Mouse (Mus musculus) embryonic facial prominence, embryonic 13.5 days (tissue): ENCODE measurements around the gene Rad51b. TPM values are rescaled to one million over a fixed set of nuclear protein-coding genes. Genes with fewer than 3 reads are reported as not detected.

Experiments used
- ATAC-seq: fragments of 200-750 bp; cut with Nextera tagmentation; 2 replicates; pipeline ENCODE4 v1.8.0; 2017; ENCODE audit warnings: low read depth; ENCODE audit not compliant: insufficient number of reproducible peaks, insufficient read depth, low FRiP score, low TSS enrichment
- H3K27ac ChIP-seq: fragments of 300-500 bp; sonication (generic); 2 replicates; pipeline ENCODE4 v1.5.1; 2015; ENCODE audit warnings: moderate library complexity, mild to moderate bottlenecking, inconsistent platforms
- H3K27me3 ChIP-seq: fragments of 300-500 bp; sonication (generic); 2 replicates; pipeline ENCODE4 v1.6.1; 2015; ENCODE audit warnings: mild to moderate bottlenecking, inconsistent platforms
- H3K36me3 ChIP-seq: fragments of 300-500 bp; sonication (generic); 2 replicates; pipeline ENCODE4 v1.6.1; 2015; ENCODE audit warnings: mild to moderate bottlenecking, inconsistent platforms
- H3K4me1 ChIP-seq: fragments of 300-500 bp; sonication (generic); 2 replicates; pipeline ENCODE4 v1.6.1; 2015; ENCODE audit warnings: inconsistent platforms
- H3K4me2 ChIP-seq: fragments of 300-500 bp; sonication (generic); 2 replicates; pipeline ENCODE4 v1.6.1; 2015; ENCODE audit warnings: moderate library complexity, mild to moderate bottlenecking, inconsistent platforms
- H3K4me3 ChIP-seq: fragments of 300-500 bp; sonication (generic); 2 replicates; pipeline ENCODE4 v1.5.1; 2015; ENCODE audit warnings: mild to moderate bottlenecking, inconsistent platforms
- H3K9ac ChIP-seq: fragments of 300-500 bp; sonication (generic); 2 replicates; pipeline ENCODE4 v1.6.1; 2015; ENCODE audit warnings: mild to moderate bottlenecking, inconsistent platforms
- H3K9me3 ChIP-seq: fragments of 300-500 bp; sonication (generic); 2 replicates; pipeline ENCODE4 v1.6.1; 2016; ENCODE audit warnings: inconsistent platforms
- WGBS: fragments of 180-500 bp; shearing (Covaris S2); methylation state at CpG from one replicate; pipeline ENCODE4 v1.1.7; 2015; ENCODE audit warnings: mixed read lengths; 5-methylcytosine and 5-hydroxymethylcytosine counted together
- polyA plus RNA-seq: library from polyadenylated mRNA; unstranded; fragments of >200 nt; fragmentation: Nextera tagmentation; extraction: Ambion mirVana; gene quantifications from 2 replicates; pipeline ENCODE4 v1.2.1, GENCODE M21; 2015

The Rad51b gene
- polyA plus RNA-seq, 1 experiment from 2014 or later: 8.8 TPM

DNA sequence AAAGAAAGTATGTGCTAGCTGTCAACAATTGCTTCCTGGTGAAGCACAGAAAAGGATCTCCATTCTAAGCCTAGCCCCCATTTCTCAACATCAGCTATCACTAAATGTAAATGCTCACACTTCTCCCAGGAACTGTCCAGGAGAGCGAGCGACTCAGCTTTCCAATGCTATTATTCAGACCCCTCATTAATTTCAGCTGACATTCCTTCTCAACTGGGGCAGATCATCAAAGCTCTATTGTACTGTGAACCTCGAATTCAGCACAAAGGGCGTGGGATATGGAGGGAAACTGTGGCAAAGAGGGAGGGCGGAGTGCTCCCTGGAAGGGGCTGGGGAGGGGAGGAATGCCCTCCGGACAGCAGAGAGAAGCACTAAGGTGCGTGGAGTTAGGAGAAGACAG is 528.8 kb downstream of the Rad51b start:
- Histone ChIP-seq H3K27me3 (no peaks in the 10 kb centered on the region), H3K9me3 (no peaks in the 10 kb centered on the region), H3K4me3 (no peak overlapping the region), H3K36me3 (no peaks in the 10 kb centered on the region), H3K4me1 (peaks cover 22% of the 10 kb centered on the region), H3K4me2 (no peak overlapping the region), H3K27ac (no peak overlapping the region), H3K9ac (no peak overlapping the region)
- ATAC-seq: no peak
- 43% methylated on average over 7 of the region's 7 CpGs for WGBS

DNA sequence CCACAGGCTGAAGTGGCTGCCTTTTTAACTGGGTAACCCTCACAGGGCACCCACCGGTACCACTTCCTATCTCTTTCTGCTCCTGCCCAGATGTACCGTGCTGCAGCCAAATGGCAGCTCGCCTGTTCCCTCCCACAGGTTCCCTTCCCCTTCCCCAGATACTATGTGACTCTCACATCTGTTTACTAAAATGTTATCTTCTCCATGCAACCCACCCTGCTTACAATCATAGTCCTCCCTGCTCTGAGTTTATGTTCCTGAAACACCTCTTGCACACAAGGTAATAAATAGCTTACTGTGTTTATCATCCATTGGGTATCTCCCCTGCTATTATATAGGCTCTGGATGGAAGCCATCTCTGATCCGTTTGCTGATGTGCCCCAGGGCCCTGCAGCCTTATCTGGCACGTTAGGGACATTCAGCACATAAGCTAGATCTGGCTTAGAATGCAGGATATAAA is 530.2 kb downstream of the Rad51b start:
- Histone ChIP-seq H3K27me3 (no peaks in the 10 kb centered on the region), H3K36me3 (no peaks in the 10 kb centered on the region), H3K4me3 (no peak overlapping the region), H3K9ac (no peak overlapping the region), H3K27ac (no peak overlapping the region), H3K4me1 (peaks cover 11% of the 10 kb centered on the region), H3K4me2 (no peak overlapping the region), H3K9me3 (no peaks in the 10 kb centered on the region)
- WGBS: 58% methylated on average over 5 of the region's 5 CpGs
- ATAC-seq: no peak

DNA sequence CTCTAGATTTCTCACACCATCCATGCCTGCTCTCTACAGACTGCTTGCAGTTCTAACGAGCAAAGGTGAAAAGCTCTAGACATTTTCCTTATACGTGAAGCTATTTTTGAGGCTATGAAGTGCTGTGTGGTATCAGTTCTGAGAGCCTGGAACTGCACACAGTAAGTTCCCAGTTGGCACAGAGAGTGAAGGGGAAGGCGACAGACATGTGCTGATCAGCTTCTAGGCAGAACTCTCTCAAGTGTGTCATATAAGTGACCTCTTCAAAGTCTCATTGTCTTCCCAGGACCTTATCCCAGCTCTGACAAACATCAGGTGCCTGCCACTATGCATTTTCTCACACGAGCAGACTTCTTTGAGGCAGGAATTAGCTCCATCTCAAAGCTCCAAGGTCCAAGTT is 530.7 kb downstream of the Rad51b start:
- Histone ChIP-seq H3K27ac (no peak overlapping the region), H3K4me1 (peaks cover 7% of the 10 kb centered on the region), H3K27me3 (no peaks in the 10 kb centered on the region), H3K4me3 (no peak overlapping the region), H3K4me2 (no peak overlapping the region), H3K9ac (no peak overlapping the region), H3K9me3 (no peaks in the 10 kb centered on the region), H3K36me3 (no peaks in the 10 kb centered on the region)
- ATAC-seq: no peak
- 76% methylated on average over 4 of the region's 4 CpGs for WGBS

DNA sequence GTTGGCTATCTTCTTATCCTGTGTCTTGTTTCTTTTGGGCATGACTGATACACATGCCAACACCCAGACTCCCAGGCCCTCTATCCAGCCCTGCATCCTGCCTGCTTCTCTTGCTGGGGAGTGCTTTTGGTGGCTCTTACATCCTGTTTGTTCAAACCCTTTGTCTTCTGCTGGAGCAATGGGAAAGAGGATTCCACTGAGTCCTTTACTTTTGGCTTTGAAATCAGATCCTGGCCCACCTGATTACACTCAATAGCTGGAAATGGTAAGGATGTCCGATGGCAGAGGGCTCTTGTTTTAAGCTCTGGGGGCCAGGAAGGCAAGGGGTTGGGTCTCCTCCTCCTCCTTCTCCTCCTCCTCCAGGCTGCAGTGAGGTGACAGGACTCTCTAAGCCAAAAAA is 533.6 kb downstream of the Rad51b start:
- no peak overlapping the region for H3K4me2 ChIP-seq
- 18% methylated on average over 1 of the region's 1 CpGs for WGBS
- no peaks in the 10 kb centered on the region for H3K9me3 ChIP-seq
- peaks cover 7% of the 10 kb centered on the region for H3K4me1 ChIP-seq
- no peak for ATAC-seq
- no peak overlapping the region for H3K9ac ChIP-seq
- H3K27me3 ChIP-seq: no peaks in the 10 kb centered on the region
- no peak overlapping the region for H3K4me3 ChIP-seq
- H3K36me3 ChIP-seq: no peaks in the 10 kb centered on the region
- H3K27ac ChIP-seq: 0 out of 2 replicates have a peak overlapping the region, but pooled peaks have one; percentile 22

DNA sequence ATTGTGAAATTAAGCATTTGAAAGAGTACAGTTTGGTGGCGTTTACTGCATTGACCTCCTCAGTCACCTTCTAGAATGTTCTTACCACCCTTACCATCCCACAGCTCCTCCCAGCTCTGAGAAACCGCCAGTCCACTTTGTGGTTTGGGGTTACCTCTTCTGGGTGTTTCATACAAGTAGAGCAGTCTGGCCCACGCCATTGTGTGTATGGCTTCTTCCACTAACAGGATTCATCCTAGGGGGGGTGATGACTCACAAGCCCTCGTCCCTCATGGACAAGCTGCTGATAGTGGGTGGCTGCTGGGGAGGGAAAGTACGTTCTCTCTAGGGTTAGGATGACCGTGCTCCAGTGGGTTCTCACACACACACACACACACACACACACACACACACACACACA is 535.5 kb downstream of the Rad51b start:
- Histone ChIP-seq H3K9me3 (no peaks in the 10 kb centered on the region), H3K9ac (no peak overlapping the region), H3K4me1 (0 out of 2 replicates have a peak, but pooled peaks cover under 1% of the 10 kb centered on the region), H3K4me3 (no peak overlapping the region), H3K27me3 (no peaks in the 10 kb centered on the region), H3K4me2 (no peak overlapping the region), H3K27ac (no peak overlapping the region), H3K36me3 (no peaks in the 10 kb centered on the region)
- 92% methylated on average over 6 of the region's 6 CpGs for WGBS
- ATAC-seq: no peak

DNA sequence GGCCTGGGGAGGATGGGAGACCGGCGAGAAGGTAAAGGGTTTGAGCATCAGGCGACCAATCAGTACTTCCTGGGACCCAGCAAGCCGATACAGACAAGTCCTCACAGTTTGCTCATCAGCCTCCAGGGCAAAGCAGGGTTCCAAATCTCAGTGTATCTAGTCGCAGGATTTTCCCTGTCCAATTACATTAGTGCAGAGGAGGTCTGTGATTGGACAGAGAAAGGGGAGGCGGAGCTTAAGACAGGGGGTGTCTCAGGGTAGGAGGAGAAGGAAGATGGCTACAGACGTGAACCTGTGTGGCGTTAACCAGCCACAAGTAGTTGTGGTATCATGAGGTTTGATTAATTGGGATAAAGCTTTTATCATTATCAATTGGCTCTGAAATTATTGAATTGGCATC is 538.4 kb downstream of the Rad51b start:
- ATAC-seq: no peak
- Histone ChIP-seq H3K9me3 (no peaks in the 10 kb centered on the region), H3K36me3 (no peaks in the 10 kb centered on the region), H3K9ac (no peak overlapping the region), H3K4me1 (peaks cover 30% of the 10 kb centered on the region), H3K4me3 (no peak overlapping the region), H3K27ac (no peak overlapping the region), H3K27me3 (no peaks in the 10 kb centered on the region), H3K4me2 (no peak overlapping the region)
- WGBS: 88% methylated on average over 8 of the region's 8 CpGs

DNA sequence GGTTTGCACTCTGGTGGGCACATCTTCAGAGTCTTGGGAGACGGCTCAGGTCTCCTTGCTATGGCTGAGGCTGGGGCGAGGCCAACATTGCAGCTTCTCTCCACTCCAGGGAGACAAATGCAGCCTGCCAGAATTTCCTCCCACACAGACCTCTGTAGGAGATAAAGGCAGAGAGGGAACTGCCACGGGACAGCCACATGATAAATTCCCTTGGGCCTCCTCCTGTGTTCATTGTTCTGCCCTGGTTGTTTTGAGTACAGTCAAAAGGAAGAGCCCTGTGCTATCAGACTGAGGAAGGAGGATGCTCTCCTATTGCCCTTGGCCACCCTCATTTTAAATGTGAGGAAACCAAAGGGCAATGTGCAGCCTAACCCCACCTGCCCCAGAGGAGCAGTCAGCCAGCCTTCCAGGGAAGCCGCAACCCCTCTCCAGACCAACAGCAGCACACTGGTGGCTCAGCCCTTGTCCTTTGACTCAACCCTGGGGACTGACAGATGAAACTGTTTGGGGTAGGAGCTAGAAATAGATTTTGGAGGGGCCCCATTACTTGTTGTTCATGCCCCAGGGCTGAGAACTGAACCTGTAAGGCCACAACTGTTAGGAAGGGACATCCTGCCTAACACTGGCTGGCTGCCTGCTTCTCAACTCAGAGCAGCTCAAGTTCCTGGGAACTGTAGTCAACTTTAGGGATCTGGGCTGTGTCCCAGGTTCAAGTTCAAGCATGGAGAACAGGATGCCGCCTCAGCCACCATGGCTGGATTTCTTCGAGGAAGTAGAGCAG is 541.3 kb downstream of the Rad51b start:
- Histone ChIP-seq H3K36me3 (no peaks in the 10 kb centered on the region), H3K9me3 (no peaks in the 10 kb centered on the region), H3K27me3 (no peaks in the 10 kb centered on the region), H3K4me3 (no peak overlapping the region), H3K27ac (peak overlapping the region; percentile 78), H3K9ac (0 out of 2 replicates have a peak overlapping the region, but pooled peaks have one; percentile 27), H3K4me2 (no peak overlapping the region), H3K4me1 (peaks cover 57% of the 10 kb centered on the region)
- ATAC-seq: no peak
- WGBS: 56% methylated on average over 6 of the region's 6 CpGs

DNA sequence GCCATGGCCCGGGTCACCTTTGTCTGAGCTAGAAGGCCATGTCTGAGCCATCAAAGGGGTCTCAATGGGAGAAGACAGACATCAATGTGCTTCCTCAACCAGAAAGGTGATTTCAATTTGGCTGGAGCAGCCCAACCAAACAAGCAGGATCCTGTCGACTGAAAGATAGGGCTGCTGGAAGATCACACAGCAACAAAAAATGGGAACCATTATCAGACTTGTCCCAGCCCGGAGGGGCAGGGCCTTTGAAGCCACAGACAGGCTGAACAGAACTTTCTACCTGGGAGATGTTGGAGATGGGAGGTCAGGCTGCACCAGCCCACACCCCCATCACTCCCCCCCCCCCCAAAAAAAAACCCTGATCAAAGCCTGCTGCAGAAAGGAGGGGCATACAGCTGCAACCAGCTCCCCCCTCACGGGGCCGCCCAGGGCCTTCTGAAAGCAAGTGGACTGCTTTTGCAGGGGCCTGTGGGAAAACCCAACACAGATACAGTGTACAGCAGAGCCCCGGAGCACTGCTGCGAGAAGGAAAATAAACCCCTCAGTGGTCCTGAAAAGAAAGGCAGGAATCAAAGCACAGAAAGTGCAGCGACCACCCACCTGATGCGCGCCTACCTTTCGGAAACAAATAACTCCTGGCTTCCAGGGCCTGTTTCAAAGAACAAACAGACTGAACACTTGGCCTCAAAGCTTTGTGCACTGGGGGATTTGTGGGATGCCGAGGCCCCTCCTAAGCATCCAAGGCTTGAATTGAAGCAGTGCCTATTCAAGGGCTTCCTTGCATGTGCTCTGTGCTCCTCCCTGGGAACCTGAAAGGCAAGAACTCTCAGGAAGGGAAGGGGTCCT is 542.2 kb downstream of the Rad51b start:
- WGBS: 39% methylated on average over 12 of the region's 12 CpGs
- Histone ChIP-seq H3K4me2 (no peak overlapping the region), H3K27ac (peak overlapping the region; percentile 78), H3K36me3 (no peaks in the 10 kb centered on the region), H3K4me3 (no peak overlapping the region), H3K9ac (peak overlapping the region; percentile 27; the same call in 1 of the 2 replicates), H3K4me1 (peaks cover 66% of the 10 kb centered on the region), H3K27me3 (no peaks in the 10 kb centered on the region), H3K9me3 (no peaks in the 10 kb centered on the region)
- ATAC-seq: no peak

DNA sequence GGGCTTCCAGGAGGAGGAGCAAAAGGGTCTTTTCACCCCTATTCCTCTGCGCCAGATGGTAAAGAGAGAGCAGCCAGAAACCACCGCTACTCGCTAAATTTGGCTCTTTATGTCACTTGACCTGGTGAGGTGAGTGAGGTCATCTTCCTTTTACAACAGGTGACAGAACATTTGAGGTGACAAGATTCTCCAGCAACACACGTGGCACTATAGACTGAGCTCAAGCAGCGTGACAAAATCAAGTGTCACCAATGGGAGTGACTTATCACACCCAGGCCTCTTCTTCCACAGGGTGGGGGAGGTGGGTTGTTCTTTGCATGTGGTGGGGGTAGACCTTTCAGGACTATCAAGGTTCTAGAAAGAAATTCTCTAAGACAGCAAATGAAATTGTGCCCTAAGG is 543.4 kb downstream of the Rad51b start:
- ATAC-seq: no peak
- whole genome bisulfite sequencing: 70% methylated on average over 5 of the region's 5 CpGs
- H3K27ac ChIP-seq: peak overlapping the region; percentile 78; the same call in 1 of the 2 replicates
- no peak overlapping the region for H3K9ac ChIP-seq
- no peaks in the 10 kb centered on the region for H3K27me3 ChIP-seq
- H3K36me3 ChIP-seq: no peaks in the 10 kb centered on the region
- H3K4me3 ChIP-seq: no peak overlapping the region
- H3K4me1 ChIP-seq: peaks cover 76% of the 10 kb centered on the region
- H3K9me3 ChIP-seq: no peaks in the 10 kb centered on the region
- no peak overlapping the region for H3K4me2 ChIP-seq

DNA sequence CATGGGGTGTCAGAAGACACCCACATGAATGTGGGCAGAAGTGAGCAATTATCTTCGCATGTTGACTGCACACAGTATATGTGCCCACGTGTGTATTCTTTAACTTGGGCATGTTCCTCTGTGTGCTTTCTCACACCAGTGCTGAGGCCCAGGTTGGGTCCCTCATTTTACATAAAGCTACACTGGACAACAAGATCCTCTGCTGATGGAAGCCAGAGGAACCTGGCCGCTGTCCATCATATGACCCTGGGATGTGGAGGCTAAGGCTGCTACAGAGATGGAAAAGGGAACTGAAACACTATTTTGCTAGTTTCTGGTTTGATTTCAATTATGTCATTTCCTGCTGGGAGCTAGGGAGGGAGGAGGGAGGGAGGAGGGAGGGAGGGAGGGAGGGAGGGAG is 544.2 kb downstream of the Rad51b start:
- H3K36me3 ChIP-seq: no peaks in the 10 kb centered on the region
- peak overlapping the region; percentile 78 for H3K27ac ChIP-seq
- H3K27me3 ChIP-seq: no peaks in the 10 kb centered on the region
- WGBS: 73% methylated on average over 3 of the region's 3 CpGs
- H3K4me3 ChIP-seq: no peak overlapping the region
- no peaks in the 10 kb centered on the region for H3K9me3 ChIP-seq
- H3K4me1 ChIP-seq: peaks cover 84% of the 10 kb centered on the region
- H3K4me2 ChIP-seq: no peak overlapping the region
- ATAC-seq: no peak
- H3K9ac ChIP-seq: no peak overlapping the region

DNA sequence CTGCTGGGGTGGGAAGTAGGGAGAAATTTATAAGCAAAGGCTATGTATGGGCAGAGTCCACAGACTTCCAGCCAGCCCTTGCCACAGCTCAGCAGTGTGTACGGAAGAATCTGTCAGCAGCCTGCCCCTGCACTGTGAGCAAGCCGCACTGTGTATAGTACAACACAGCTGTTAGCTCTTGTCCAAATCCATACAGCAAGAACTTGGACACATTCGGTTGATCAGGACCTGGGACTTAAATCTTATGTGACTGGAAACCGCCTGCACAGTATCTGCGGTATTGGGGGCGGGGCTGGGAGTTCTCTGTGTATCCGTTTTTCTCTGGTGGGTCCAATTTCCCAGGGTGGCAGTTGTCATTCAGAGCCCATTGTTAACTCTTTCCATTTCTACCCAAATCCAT is 545.2 kb downstream of the Rad51b start:
- peaks cover 95% of the 10 kb centered on the region for H3K4me1 ChIP-seq
- H3K27me3 ChIP-seq: no peaks in the 10 kb centered on the region
- H3K9ac ChIP-seq: no peak overlapping the region
- no peaks in the 10 kb centered on the region for H3K9me3 ChIP-seq
- peak overlapping the region; percentile 20; the same call in 1 of the 2 replicates for H3K4me2 ChIP-seq
- ATAC-seq: peak; percentile 39; the same call in 1 of the 2 replicates
- no peak overlapping the region for H3K4me3 ChIP-seq
- H3K27ac ChIP-seq: peak overlapping the region; percentile 87
- H3K36me3 ChIP-seq: no peaks in the 10 kb centered on the region
- 10% methylated on average over 7 of the region's 7 CpGs for WGBS
